Mouse (Mus musculus) MEL (cell line): ENCODE measurements around the gene Snapc5. TPM values are rescaled to one million over a fixed set of nuclear protein-coding genes. Genes with fewer than 3 reads are reported as not detected.

Experiments used
- DNase-seq: peaks from one replicate; pipeline ENCODE4 v3.0.0; 2011; ENCODE audit warnings: low read depth, low spot score
- H3K27ac ChIP-seq: 2 replicates; pipeline ENCODE4 v1.5.1; 2012; ENCODE audit warnings: low read depth, mild to moderate bottlenecking, control low read depth, low read length, moderate library complexity; ENCODE audit not compliant: control insufficient read depth
- H3K27me3 ChIP-seq, 2 experiments: fragments of 150-350 bp in 1 of 2; sonication (generic) in 1 of 2; 2 replicates each; pipeline ENCODE4 v1.6.1; 2012; ENCODE audit warnings: low read length in 2 of 2, mild to moderate bottlenecking in 2 of 2, improper control_type of control experiment in 1 of 2, moderate library complexity in 1 of 2; ENCODE audit not compliant: insufficient read depth in 2 of 2, control insufficient read depth in 1 of 2
- H3K36me3 ChIP-seq, 2 experiments: 2 replicates each; pipeline ENCODE4 v1.6.1; 2012 to 2014; ENCODE audit warnings: low read length in 2 of 2, improper control_type of control experiment in 1 of 2, inconsistent platforms in 1 of 2, mild to moderate bottlenecking in 1 of 2; ENCODE audit not compliant: insufficient read depth in 2 of 2, control insufficient read depth in 1 of 2
- H3K4me1 ChIP-seq, 2 experiments: fragments of 150-350 bp in 1 of 2; sonication (generic) in 1 of 2; 2 replicates each; pipeline ENCODE4 v1.6.1; 2012; ENCODE audit warnings: low read length in 2 of 2, improper control_type of control experiment in 1 of 2, mild to moderate bottlenecking in 1 of 2; ENCODE audit not compliant: insufficient read depth in 2 of 2, control insufficient read depth in 1 of 2
- H3K4me3 ChIP-seq, 2 experiments: fragments of 150-350 bp in 1 of 2; sonication (generic) in 1 of 2; 2 replicates each; pipeline ENCODE4 v1.5.1; 2012; ENCODE audit warnings: low read depth in 2 of 2, low read length in 2 of 2, mild to moderate bottlenecking in 2 of 2, moderate library complexity in 2 of 2, control low read depth in 1 of 2, improper control_type of control experiment in 1 of 2; ENCODE audit not compliant: control insufficient read depth in 1 of 2, insufficient read depth in 1 of 2
- H3K79me2 ChIP-seq: 2 replicates; pipeline ENCODE4 v1.6.1; 2012; ENCODE audit warnings: mild to moderate bottlenecking, low read length, moderate library complexity; ENCODE audit not compliant: control insufficient read depth, poor library complexity, insufficient read depth
- H3K9ac ChIP-seq: 2 replicates; pipeline ENCODE4 v1.6.1; 2012; ENCODE audit warnings: low read depth, mild to moderate bottlenecking, control low read depth, low read length, moderate library complexity; ENCODE audit not compliant: control insufficient read depth, poor library complexity, severe bottlenecking
- H3K9me3 ChIP-seq: fragments of 150-350 bp; sonication (generic); replicated peaks from 2 replicates; pipeline ENCODE4 v1.6.1; 2012; ENCODE audit warnings: mild to moderate bottlenecking, low read length, improper control_type of control experiment, moderate library complexity; ENCODE audit not compliant: insufficient read depth
- BHLHE40 ChIP-seq: IDR thresholded peaks from 2 replicates; pipeline ENCODE4 v1.6.1; 2012; ENCODE audit warnings: low read depth, mild to moderate bottlenecking, inconsistent platforms, low read length, improper control_type of control experiment, borderline replicate concordance
- CHD1 ChIP-seq: IDR thresholded peaks from 2 replicates; pipeline ENCODE4 v1.6.1; 2012; ENCODE audit warnings: low read depth, mild to moderate bottlenecking, inconsistent platforms, low read length, improper control_type of control experiment
- CHD2 ChIP-seq: IDR thresholded peaks from 2 replicates; pipeline ENCODE4 v1.6.1; 2011; ENCODE audit warnings: low read length, improper control_type of control experiment
- ELF1 ChIP-seq: IDR thresholded peaks from 2 replicates; pipeline ENCODE4 v1.6.1; 2014; ENCODE audit warnings: low read depth, mild to moderate bottlenecking, inconsistent platforms, low read length, improper control_type of control experiment, moderate library complexity
- EP300 ChIP-seq, 2 experiments: IDR thresholded peaks; 2 replicates each; pipeline ENCODE4 v1.6.1; 2011; ENCODE audit warnings: improper control_type of control experiment in 2 of 2, low read length in 2 of 2, low read depth in 1 of 2, mild to moderate bottlenecking in 1 of 2
- ETS1 ChIP-seq: IDR thresholded peaks from 2 replicates; pipeline ENCODE4 v1.6.1; 2012; ENCODE audit warnings: low read depth, mild to moderate bottlenecking, inconsistent platforms, low read length, improper control_type of control experiment, moderate library complexity
- GABPA ChIP-seq: IDR thresholded peaks from 2 replicates; pipeline ENCODE4 v1.6.1; 2012; ENCODE audit warnings: low read depth, mild to moderate bottlenecking, inconsistent platforms, low read length, improper control_type of control experiment, moderate library complexity
- HCFC1 ChIP-seq: IDR thresholded peaks from 2 replicates; pipeline ENCODE4 v1.6.1; 2012; ENCODE audit warnings: low read depth, mild to moderate bottlenecking, inconsistent platforms, low read length, improper control_type of control experiment, moderate library complexity
- JUND ChIP-seq: IDR thresholded peaks from 2 replicates; pipeline ENCODE4 v1.6.1; 2011; ENCODE audit warnings: low read depth, mild to moderate bottlenecking, improper control_type of control experiment, low read length
- MAFK ChIP-seq: IDR thresholded peaks from 2 replicates; pipeline ENCODE4 v1.6.1; 2011; ENCODE audit warnings: low read depth, mild to moderate bottlenecking, low read length, improper control_type of control experiment, borderline replicate concordance
- MAX ChIP-seq: IDR thresholded peaks from 2 replicates; pipeline ENCODE4 v1.6.1; 2011; ENCODE audit warnings: low read length, improper control_type of control experiment
- NRF1 ChIP-seq: IDR thresholded peaks from 2 replicates; pipeline ENCODE4 v1.6.1; 2014; ENCODE audit warnings: low read depth, mild to moderate bottlenecking, inconsistent platforms, low read length, improper control_type of control experiment, moderate library complexity; ENCODE audit not compliant: poor library complexity, insufficient read depth, severe bottlenecking
- POLR2AphosphoS2 ChIP-seq: IDR thresholded peaks from 2 replicates; pipeline ENCODE4 v1.6.1; 2011; ENCODE audit warnings: low read length, improper control_type of control experiment
- RCOR1 ChIP-seq: IDR thresholded peaks from 2 replicates; pipeline ENCODE4 v1.6.1; 2012; ENCODE audit warnings: low read depth, mild to moderate bottlenecking, inconsistent platforms, low read length, improper control_type of control experiment
- SMC3 ChIP-seq: IDR thresholded peaks from 2 replicates; pipeline ENCODE4 v1.6.1; 2011; ENCODE audit warnings: low read depth, low read length, improper control_type of control experiment
- TBP ChIP-seq: IDR thresholded peaks from 2 replicates; pipeline ENCODE4 v1.8.0; 2011; ENCODE audit warnings: low read depth, low read length, improper control_type of control experiment
- UBTF ChIP-seq: IDR thresholded peaks from 2 replicates; pipeline ENCODE4 v1.6.1; 2012; ENCODE audit warnings: low read depth, mild to moderate bottlenecking, inconsistent platforms, low read length, improper control_type of control experiment, moderate library complexity, borderline replicate concordance; ENCODE audit not compliant: insufficient read depth
- USF2 ChIP-seq, 2 experiments: IDR thresholded peaks; 2 replicates each; pipeline ENCODE4 v1.6.1; 2011 to 2012; ENCODE audit warnings: improper control_type of control experiment in 2 of 2, low read length in 2 of 2, borderline replicate concordance in 1 of 2, inconsistent platforms in 1 of 2, low read depth in 1 of 2, mild to moderate bottlenecking in 1 of 2; ENCODE audit not compliant: insufficient read depth in 1 of 2
- ZC3H11A ChIP-seq: IDR thresholded peaks from 2 replicates; pipeline ENCODE4 v1.6.1; 2012; ENCODE audit warnings: low read depth, mild to moderate bottlenecking, inconsistent platforms, low read length, improper control_type of control experiment
- polyA plus RNA-seq, 2 experiments: library from polyadenylated mRNA; stranded (reverse) in 1 of 2; unstranded in 1 of 2; fragments of >175 nt in 1 of 2; fragments of >200 nt in 1 of 2; gene quantifications; 2 replicates each; pipeline versions ENCODE4 v1.2.1 to v1.2.4; 2012; ENCODE audit warnings: low replicate concordance in 2 of 2, low read depth in 1 of 2; ENCODE audit not compliant: insufficient read length in 2 of 2, insufficient read depth in 1 of 2, missing spikeins in 1 of 2
- total RNA-seq: library from RNA; depleted of rRNA; stranded (reverse); fragments of 300-350 nt; gene quantifications from 2 replicates; pipeline ENCODE4 v1.2.3, GENCODE M21; 2012

Snapc5 gene
- total and polyA plus RNA-seq, 3 experiments = 8.6 to 10.6 TPM; not detected in 1

GRCm38 (mm10) chr9:64195554-64195953, 16.5 kb downstream of the Snapc5 start:
- Histone ChIP-seq H3K9me3 (no peaks in the 10 kb centered on the region), H3K27ac (no peak overlapping the region), H3K79me2 (no peaks in the 10 kb centered on the region), H3K36me3 (no peaks in the 10 kb centered on the region), H3K4me3 (no peak overlapping the region), H3K9ac (no peak overlapping the region)
- DNase-seq = no peak
- TF ChIP-seq MAX (no peak), GABPA (no peak), ELF1 (no peak), ZC3H11A (no peak), USF2 (IDR thresholded peaks at IDR 0.05; ENCODE audit: borderline replicate concordance in 1 of 2, insufficient read depth in 1 of 2, low read depth in 1 of 2, low read length in 2 of 2) (no peak), CHD1 (no peak), CHD2 (no peak), MAFK (no peak), ETS1 (no peak), BHLHE40 (no peak), RCOR1 (no peak)
- TF ChIP-seq, all 39 proteins: peak for 0
- Histone ChIP-seq H3K4me1 (no peaks in the 10 kb centered on the region), H3K27me3 (no peaks in the 10 kb centered on the region)

GRCm38 (mm10) chr9:64197524-64197923, 18.4 kb downstream of the Snapc5 start:
- Histone ChIP-seq H3K4me1 (no peaks in the 10 kb centered on the region), H3K9me3 (no peaks in the 10 kb centered on the region), H3K79me2 (no peaks in the 10 kb centered on the region), H3K27ac (no peak overlapping the region), H3K36me3 (no peaks in the 10 kb centered on the region), H3K27me3 (no peaks in the 10 kb centered on the region), H3K4me3 (no peak overlapping the region), H3K9ac (no peak overlapping the region)
- TF ChIP-seq EP300 (IDR thresholded peaks at IDR 0.05; ENCODE audit: low read depth in 1 of 2, low read length in 2 of 2) (no peak), RCOR1 (no peak), TBP (no peak), POLR2AphosphoS2 (no peak), JUND (no peak), NRF1 (no peak), MAX (no peak), CHD1 (no peak), SMC3 (no peak), HCFC1 (no peak), CHD2 (no peak), UBTF (no peak)
- DNase-seq = no peak
